Mouse (Mus musculus) testis, adult 2 months (tissue): ENCODE measurements around the gene Npl.

ENCODE experiments used
- CTCF ChIP-seq: fragments of 200-500 bp; IDR thresholded peaks from 2 replicates; pipeline ENCODE4 v1.5.1; 2012; ENCODE audit warnings: low read depth, mild to moderate bottlenecking, inconsistent platforms, low read length, moderate library complexity; ENCODE audit not compliant: control insufficient read depth, insufficient read depth, insufficient replicate concordance
- POLR2A ChIP-seq: fragments of 200-500 bp; IDR thresholded peaks from 2 replicates; pipeline ENCODE4 v1.6.1; 2012; ENCODE audit warnings: low read depth, mild to moderate bottlenecking, inconsistent platforms, low read length, moderate library complexity; ENCODE audit not compliant: control insufficient read depth

DNA sequence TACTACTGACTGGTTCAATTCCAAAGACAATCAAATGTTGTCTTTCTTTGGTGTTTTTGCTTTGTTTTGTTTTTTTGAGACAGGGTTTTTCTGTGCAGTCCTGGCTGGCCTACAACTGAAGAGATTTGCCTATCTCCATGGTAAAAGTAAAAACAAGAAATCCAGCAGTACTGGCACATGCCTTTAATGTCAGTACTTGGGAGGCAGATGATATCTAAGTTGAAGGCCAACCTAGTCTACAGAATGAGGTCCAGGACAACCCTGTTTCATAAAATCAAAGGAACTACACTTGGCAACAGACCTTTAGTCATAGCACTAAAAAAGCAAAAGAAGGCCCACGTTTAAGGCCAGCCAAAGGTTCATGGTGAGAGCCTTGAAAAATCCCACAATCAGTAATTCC is 88.0 kb downstream of the Npl start:
- no peak for TF ChIP-seq POLR2A
- TF ChIP-seq CTCF, result no peak
